Mouse (Mus musculus) erythroid progenitor cell, adult 5-6 weeks (primary cell): Measurements from ENCODE around the gene Snx9. TPM values are rescaled to one million over a fixed set of nuclear protein-coding genes. Genes with fewer than 3 reads are reported as not detected.

Experiments used
- ATAC-seq: replicated peaks from 2 replicates; pipeline ENCODE4 v1.8.0; 2016; ENCODE audit warnings: moderate number of reproducible peaks, mild to moderate bottlenecking, moderate TSS enrichment, inconsistent platforms; ENCODE audit not compliant: poor library complexity, low FRiP score, severe bottlenecking
- total RNA-seq, 2 experiments: library from RNA; stranded (forward) in 1 of 2; stranded (reverse) in 1 of 2; fragments of 150-400 nt in 1 of 2; fragments of 186-747, 209-891 nt in 1 of 2; gene quantifications; 2 replicates each; pipeline versions ENCODE4 v1.2.3 to v1.2.4; 2015 to 2017; ENCODE audit warnings: low replicate concordance in 2 of 2

The Snx9 gene
- total RNA-seq, 2 experiments from 2014 or later, result 4.4 to 11.3 TPM

GRCm38 (mm10) chr17:5870002-5870401, 28.9 kb downstream of the Snx9 start:
- no peak for ATAC-seq

- no peak for ATAC-seq
Observed at GRCm38 (mm10) chr17:5870696-5871095, 29.6 kb downstream of the Snx9 start.

- no peak for ATAC-seq
Observed at GRCm38 (mm10) chr17:5872506-5872905, 31.4 kb downstream of the Snx9 start.

- no peak for ATAC-seq
Observed at GRCm38 (mm10) chr17:5874565-5874964, 33.4 kb downstream of the Snx9 start.

- no peak for ATAC-seq
Observed at GRCm38 (mm10) chr17:5877611-5878157, 36.6 kb downstream of the Snx9 start.

GRCm38 (mm10) chr17:5878878-5879277, 37.7 kb downstream of the Snx9 start:
- no peak for ATAC-seq

- ATAC-seq, result no peak
Observed at GRCm38 (mm10) chr17:5885474-5885873, 44.3 kb downstream of the Snx9 start.

GRCm38 (mm10) chr17:5886181-5886810, 45.2 kb downstream of the Snx9 start:
- no peak for ATAC-seq

- 0 out of 2 replicates have a peak, but pooled peaks have one; percentile 32 for ATAC-seq
Observed at GRCm38 (mm10) chr17:5886943-5887800, 46.0 kb downstream of the Snx9 start.

GRCm38 (mm10) chr17:5890429-5890828, 49.3 kb downstream of the Snx9 start:
- ATAC-seq, result peak; percentile 68; the same call in 1 of the 2 replicates

GRCm38 (mm10) chr17:5891933-5892683, 51.0 kb downstream of the Snx9 start:
- no peak for ATAC-seq

GRCm38 (mm10) chr17:5893092-5893491, 52.0 kb downstream of the Snx9 start:
- no peak for ATAC-seq

- no peak for ATAC-seq
Observed at GRCm38 (mm10) chr17:5893574-5894148, 52.5 kb downstream of the Snx9 start.

GRCm38 (mm10) chr17:5896066-5896465, 54.9 kb downstream of the Snx9 start:
- no peak for ATAC-seq

GRCm38 (mm10) chr17:5896607-5897006, 55.5 kb downstream of the Snx9 start:
- no peak for ATAC-seq

GRCm38 (mm10) chr17:5897326-5898200, 56.4 kb downstream of the Snx9 start:
- no peak for ATAC-seq

- ATAC-seq, result no peak
Observed at GRCm38 (mm10) chr17:5899251-5899650, 58.1 kb downstream of the Snx9 start.

GRCm38 (mm10) chr17:5901381-5901780, 60.3 kb downstream of the Snx9 start:
- ATAC-seq, result no peak
